Mouse (Mus musculus) induced T-regulatory cell, adult 2 months (primary cell): ENCODE results near the gene Spock2.
"Not testable (repeated sequence)": the region's sequence is repeated elsewhere in the genome, so short reads cannot be mapped to it uniquely, and the experiment has no call there.

Experiments
- DNase-seq: peaks from one replicate; pipeline ENCODE4 v3.0.0-alpha.2; 2012; ENCODE audit warnings: low read depth

Gene Spock2

GRCm38 (mm10) chr10:60148087-60148486 lies 42.1 kb downstream of the Spock2 start:
- DNase-seq = peak; percentile 92

- no peak for DNase-seq
Measured at GRCm38 (mm10) chr10:60151107-60151663, 45.2 kb downstream of the Spock2 start.

GRCm38 (mm10) chr10:60156016-60156415 lies 50.0 kb downstream of the Spock2 start:
- DNase-seq = no peak

DNA sequence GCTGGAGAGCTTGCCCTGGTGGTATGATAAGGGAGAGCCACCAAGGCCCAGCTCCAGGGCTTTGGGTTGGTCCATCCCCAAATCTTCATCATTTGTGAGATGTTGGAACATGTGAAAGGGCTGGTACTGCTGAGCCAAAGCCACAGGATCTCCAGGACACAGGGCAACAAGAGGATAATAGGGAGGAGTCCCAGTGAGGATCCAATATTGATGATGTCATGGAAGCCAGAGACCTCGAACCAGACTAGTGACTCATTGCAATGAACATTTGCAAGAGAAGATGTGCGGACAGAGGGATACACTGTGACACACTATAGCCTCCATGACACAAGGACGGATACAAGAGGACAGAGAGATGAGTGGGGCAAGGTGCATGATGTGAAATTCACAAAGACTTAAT lies 52.1 kb downstream of the Spock2 start:
- no peak for DNase-seq

GRCm38 (mm10) chr10:60161397-60161796 lies 55.4 kb downstream of the Spock2 start:
- DNase-seq = not testable (repeated sequence)

GRCm38 (mm10) chr10:60162184-60162972 lies 56.4 kb downstream of the Spock2 start:
- peak; percentile 52 for DNase-seq

DNA sequence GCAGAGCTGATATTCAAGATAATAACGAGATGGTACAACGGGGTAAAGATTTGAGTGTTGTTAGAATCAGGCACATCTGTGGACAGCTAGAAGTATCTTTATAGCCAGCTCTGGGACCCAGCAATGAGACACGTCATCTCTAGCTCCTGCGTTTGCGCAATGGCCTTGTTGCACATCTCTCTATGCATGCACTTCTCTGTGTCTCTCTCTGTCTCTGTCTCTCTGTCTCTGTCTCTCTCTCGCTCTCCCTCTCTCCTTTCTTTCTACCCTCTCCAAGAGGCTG lies 56.9 kb downstream of the Spock2 start:
- peak; percentile 41 for DNase-seq

GRCm38 (mm10) chr10:60164869-60165268 lies 58.9 kb downstream of the Spock2 start:
- DNase-seq = no peak

- DNase-seq = no peak
Measured at GRCm38 (mm10) chr10:60166068-60166467, 60.0 kb downstream of the Spock2 start.

- DNase-seq = no peak
Measured at GRCm38 (mm10) chr10:60168306-60168705, 62.3 kb downstream of the Spock2 start.

- DNase-seq = no peak
Measured at GRCm38 (mm10) chr10:60168960-60169359, 62.9 kb downstream of the Spock2 start.

GRCm38 (mm10) chr10:60170326-60171089 lies 64.5 kb downstream of the Spock2 start:
- no peak for DNase-seq

- DNase-seq = no peak
Measured at GRCm38 (mm10) chr10:60171368-60171767, 65.3 kb downstream of the Spock2 start.

DNA sequence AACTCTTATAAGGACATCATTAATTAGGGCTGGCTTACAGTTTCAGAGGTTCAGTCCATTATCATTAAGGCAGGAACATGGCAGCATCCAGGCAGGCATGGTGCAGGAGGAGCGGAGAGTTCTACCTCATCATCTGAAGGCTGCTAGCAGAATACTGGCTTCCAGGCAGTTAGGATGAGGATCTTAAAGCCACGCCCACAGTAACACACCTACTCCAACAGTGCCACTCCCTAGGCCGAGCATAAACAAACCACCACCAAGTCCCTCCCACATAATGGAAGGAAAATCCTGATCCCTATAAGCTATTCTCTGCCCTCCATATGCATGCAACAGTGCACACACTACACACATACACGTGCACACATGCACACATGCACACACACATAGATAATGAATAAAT lies 66.3 kb downstream of the Spock2 start:
- no peak for DNase-seq

DNA sequence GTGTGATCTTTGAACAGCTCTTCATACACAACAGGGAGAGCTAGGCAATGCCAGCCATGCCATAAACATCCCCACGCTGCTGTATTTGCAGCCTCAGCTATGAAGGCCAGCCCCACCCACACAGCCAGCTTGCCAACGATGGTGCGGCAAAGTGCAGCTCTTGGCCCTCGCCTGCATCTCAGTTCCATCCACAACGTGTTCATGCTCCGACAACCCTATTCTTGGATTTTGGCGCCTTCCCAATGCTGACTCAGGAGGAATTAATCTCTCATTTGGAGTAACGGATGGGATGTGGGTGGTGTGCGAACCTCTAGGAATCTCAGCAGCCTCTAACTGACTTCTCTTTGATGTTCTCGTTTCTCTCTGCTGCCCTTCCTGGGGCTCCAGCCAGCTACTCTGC lies 67.0 kb downstream of the Spock2 start:
- no peak for DNase-seq

DNA sequence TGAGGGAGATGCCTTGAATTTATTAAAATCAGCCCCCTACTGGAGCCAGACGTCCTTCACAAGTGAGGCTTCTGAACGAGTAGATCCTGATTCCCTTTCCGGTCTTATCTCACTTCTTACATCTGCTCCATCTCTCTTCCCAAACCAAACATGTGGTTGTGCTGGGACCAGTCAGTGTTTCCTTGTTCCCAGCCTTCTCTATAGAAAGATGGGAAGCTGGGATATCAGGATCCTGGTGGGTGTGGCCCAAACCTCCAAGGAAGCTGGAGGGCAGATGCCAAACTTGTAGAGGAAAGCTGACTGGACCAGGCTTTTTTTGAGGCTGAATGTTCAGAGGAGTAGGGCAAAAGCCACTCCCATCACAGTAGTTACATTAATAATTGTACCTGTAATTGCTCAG lies 68.5 kb downstream of the Spock2 start:
- DNase-seq = no peak

- DNase-seq = not testable (repeated sequence)
Measured at GRCm38 (mm10) chr10:60175306-60175705, 69.3 kb downstream of the Spock2 start.
